Mouse (Mus musculus) liver, embryonic 11.5 days (tissue): Measurements from ENCODE around the gene Pcdh9. TPM values are rescaled to one million over a fixed set of nuclear protein-coding genes. Genes with fewer than 3 reads are reported as not detected.

Source experiments
- ATAC-seq: fragments of 200-750 bp; cut with Nextera tagmentation; replicated peaks from 2 replicates; pipeline ENCODE4 v1.8.0; 2017; ENCODE audit warnings: moderate number of reproducible peaks, mild to moderate bottlenecking, moderate TSS enrichment, moderate library complexity; ENCODE audit not compliant: low FRiP score
- DNase-seq: peaks from one replicate; pipeline ENCODE4 v3.0.0-alpha.2; 2017; ENCODE audit warnings: low spot score
- H3K27ac ChIP-seq: fragments of 300-500 bp; sonication (generic); 2 replicates; pipeline ENCODE4 v1.5.1; 2014; ENCODE audit warnings: mild to moderate bottlenecking, low read depth, low read length, control low read depth
- H3K27me3 ChIP-seq: fragments of 300-500 bp; sonication (generic); replicated peaks from 2 replicates; pipeline ENCODE4 v1.6.1; 2014; ENCODE audit warnings: low read length, mixed read lengths; ENCODE audit not compliant: control insufficient read depth, insufficient read depth
- H3K36me3 ChIP-seq: fragments of 300-500 bp; sonication (generic); 2 replicates; pipeline ENCODE4 v1.6.1; 2014; ENCODE audit warnings: mild to moderate bottlenecking, low read length, moderate library complexity, mixed read lengths; ENCODE audit not compliant: control insufficient read depth, insufficient read depth
- H3K4me1 ChIP-seq: fragments of 300-500 bp; sonication (generic); replicated peaks from 2 replicates; pipeline ENCODE4 v1.6.1; 2014; ENCODE audit warnings: low read length, mixed read lengths; ENCODE audit not compliant: control insufficient read depth, insufficient read depth
- H3K4me2 ChIP-seq: fragments of 300-500 bp; sonication (generic); 2 replicates; pipeline ENCODE4 v1.6.1; 2014; ENCODE audit warnings: mild to moderate bottlenecking, control low read depth, moderate library complexity
- H3K4me3 ChIP-seq: fragments of 300-500 bp; sonication (generic); 2 replicates; pipeline ENCODE4 v1.5.1; 2014; ENCODE audit warnings: low read depth, low read length, control low read depth
- H3K9ac ChIP-seq: fragments of 300-500 bp; sonication (generic); 2 replicates; pipeline ENCODE4 v1.6.1; 2014; ENCODE audit warnings: low read depth, low read length, control low read depth
- H3K9me3 ChIP-seq: fragments of 300-500 bp; sonication (generic); 2 replicates; pipeline ENCODE4 v1.6.1; 2016; ENCODE audit warnings: low read length, inconsistent platforms, mixed read lengths; ENCODE audit not compliant: control insufficient read depth
- whole genome bisulfite sequencing: fragments of 180-500 bp; shearing (Covaris S2); extraction: QIAGEN DNeasy Blood & Tissue Kit; methylation state at CpG from one replicate; pipeline ENCODE4 v1.1.7; 2014; 5-methylcytosine and 5-hydroxymethylcytosine counted together
- polyA plus RNA-seq: library from polyadenylated mRNA; unstranded; fragments of >200 nt; fragmentation: Nextera tagmentation; extraction: Ambion mirVana; gene quantifications from 2 replicates; pipeline ENCODE4 v1.2.1, GENCODE M21; 2014

Gene Pcdh9
- polyA plus RNA-seq, 1 experiment from 2014 or later = 4.3 TPM

- no peaks in the 10 kb centered on the region for H3K4me1 ChIP-seq
- no peaks in the 10 kb centered on the region for H3K36me3 ChIP-seq
- no peak for ATAC-seq
- H3K9me3 ChIP-seq = no peaks in the 10 kb centered on the region
- peaks cover 21% of the 10 kb centered on the region for H3K27me3 ChIP-seq
- H3K4me2 ChIP-seq = no peak overlapping the region
- no peak for DNase-seq
- no peak overlapping the region for H3K4me3 ChIP-seq
- 66% methylated on average over 7 of the region's 7 CpGs for WGBS
- no peak overlapping the region for H3K27ac ChIP-seq
- H3K9ac ChIP-seq = no peak overlapping the region
Measured at GRCm38 (mm10) chr14:93887066-93887465, 3.4 kb downstream of the Pcdh9 start.

GRCm38 (mm10) chr14:93885551-93886084, 4.9 kb downstream of the Pcdh9 start:
- peaks cover 12% of the 10 kb centered on the region for H3K27me3 ChIP-seq
- WGBS = 83% methylated on average over 11 of the region's 11 CpGs
- no peak overlapping the region for H3K4me2 ChIP-seq
- no peaks in the 10 kb centered on the region for H3K9me3 ChIP-seq
- H3K4me1 ChIP-seq = no peaks in the 10 kb centered on the region
- no peak overlapping the region for H3K9ac ChIP-seq
- no peak overlapping the region for H3K4me3 ChIP-seq
- DNase-seq = no peak
- H3K36me3 ChIP-seq = no peaks in the 10 kb centered on the region
- no peak overlapping the region for H3K27ac ChIP-seq
- no peak for ATAC-seq

GRCm38 (mm10) chr14:93884467-93884866, 6.0 kb downstream of the Pcdh9 start:
- WGBS = 7% methylated on average over 2 of the region's 2 CpGs
- Histone ChIP-seq H3K27ac (no peak overlapping the region), H3K36me3 (no peaks in the 10 kb centered on the region), H3K4me1 (no peaks in the 10 kb centered on the region), H3K9ac (no peak overlapping the region), H3K4me2 (no peak overlapping the region), H3K4me3 (no peak overlapping the region), H3K9me3 (no peaks in the 10 kb centered on the region), H3K27me3 (peaks cover 4% of the 10 kb centered on the region)
- ATAC-seq = no peak
- DNase-seq = peak; percentile 33

DNA sequence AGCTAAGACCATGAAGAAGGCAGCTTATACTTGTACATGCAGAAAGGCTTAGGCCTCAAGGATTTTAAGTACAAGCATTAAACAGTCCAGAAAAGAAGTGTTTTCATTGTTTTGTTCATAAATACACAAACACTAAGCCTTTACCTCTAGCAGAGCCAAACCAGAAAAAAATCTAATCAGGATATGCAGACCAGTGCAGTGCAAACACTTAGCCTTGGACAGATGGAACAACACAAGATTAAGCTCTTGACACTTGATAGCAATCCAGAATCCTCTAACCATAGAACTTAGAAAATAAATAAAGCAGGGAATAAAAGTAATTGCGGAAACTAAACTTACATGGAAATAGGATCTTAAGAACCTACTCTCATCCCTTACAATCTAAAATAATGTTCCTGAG, 10.4 kb downstream of the Pcdh9 start:
- H3K27me3 ChIP-seq = no peaks in the 10 kb centered on the region
- 93% methylated on average over 1 of the region's 1 CpGs for WGBS
- no peak for ATAC-seq

GRCm38 (mm10) chr14:93875968-93876367, 14.5 kb downstream of the Pcdh9 start:
- no peaks in the 10 kb centered on the region for H3K4me1 ChIP-seq
- no peak for ATAC-seq
- H3K4me2 ChIP-seq = no peak overlapping the region
- no peaks in the 10 kb centered on the region for H3K9me3 ChIP-seq
- DNase-seq = no peak
- no peaks in the 10 kb centered on the region for H3K27me3 ChIP-seq
- 87% methylated on average over 1 of the region's 1 CpGs for WGBS
- no peak overlapping the region for H3K4me3 ChIP-seq
- no peaks in the 10 kb centered on the region for H3K36me3 ChIP-seq
- no peak overlapping the region for H3K27ac ChIP-seq
- no peak overlapping the region for H3K9ac ChIP-seq

More for the DNA sequence above, 10.4 kb downstream of the Pcdh9 start:
- H3K4me1 ChIP-seq = no peaks in the 10 kb centered on the region
- no peak overlapping the region for H3K27ac ChIP-seq
- H3K9me3 ChIP-seq = no peaks in the 10 kb centered on the region
- no peak for DNase-seq
- no peaks in the 10 kb centered on the region for H3K36me3 ChIP-seq
- H3K4me3 ChIP-seq = no peak overlapping the region
- H3K4me2 ChIP-seq = no peak overlapping the region
- H3K9ac ChIP-seq = no peak overlapping the region

DNA sequence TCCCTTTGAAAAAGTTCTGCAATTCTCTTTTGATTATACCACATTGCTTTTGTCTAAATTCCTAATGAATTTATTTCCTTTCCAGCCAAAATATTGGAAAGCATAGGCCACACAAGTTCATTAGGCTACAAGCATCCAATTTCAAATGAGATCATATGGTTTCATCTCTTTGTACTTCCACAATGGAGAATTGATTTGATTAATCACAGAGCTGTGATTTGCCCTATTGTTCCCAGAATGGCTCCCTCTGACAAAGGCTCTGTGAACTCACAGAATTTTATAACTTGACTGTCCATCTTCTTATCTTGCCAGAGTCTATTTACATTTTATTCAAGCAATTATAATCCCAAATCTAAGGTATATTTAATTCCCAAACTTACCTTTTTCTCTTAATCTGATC, 22.3 kb downstream of the Pcdh9 start:
- no peak overlapping the region for H3K9ac ChIP-seq
- H3K4me1 ChIP-seq = no peaks in the 10 kb centered on the region
- ATAC-seq = no peak
- no peaks in the 10 kb centered on the region for H3K36me3 ChIP-seq
- H3K4me2 ChIP-seq = no peak overlapping the region
- H3K27me3 ChIP-seq = no peaks in the 10 kb centered on the region
- no peaks in the 10 kb centered on the region for H3K9me3 ChIP-seq
- H3K4me3 ChIP-seq = no peak overlapping the region
- H3K27ac ChIP-seq = no peak overlapping the region
- DNase-seq = no peak

- DNase-seq (no peak), ATAC-seq (no peak)
- Histone ChIP-seq H3K4me1 (no peaks in the 10 kb centered on the region), H3K36me3 (no peaks in the 10 kb centered on the region), H3K4me3 (no peak overlapping the region), H3K27ac (no peak overlapping the region), H3K9me3 (no peaks in the 10 kb centered on the region), H3K27me3 (no peaks in the 10 kb centered on the region), H3K4me2 (no peak overlapping the region), H3K9ac (no peak overlapping the region)
- 76% methylated on average over 3 of the region's 3 CpGs for WGBS
Measured at GRCm38 (mm10) chr14:93858069-93858468, 32.4 kb downstream of the Pcdh9 start.

GRCm38 (mm10) chr14:93846091-93846677, 44.3 kb downstream of the Pcdh9 start:
- DNase-seq (no peak), ATAC-seq (no peak)
- no peaks in the 10 kb centered on the region for H3K4me1 ChIP-seq
- no peaks in the 10 kb centered on the region for H3K9me3 ChIP-seq
- H3K27me3 ChIP-seq = no peaks in the 10 kb centered on the region
- no peak overlapping the region for H3K27ac ChIP-seq
- 66% methylated on average over 1 of the region's 1 CpGs for WGBS
- no peak overlapping the region for H3K4me3 ChIP-seq
- H3K4me2 ChIP-seq = no peak overlapping the region
- H3K36me3 ChIP-seq = no peaks in the 10 kb centered on the region
- H3K9ac ChIP-seq = no peak overlapping the region

DNA sequence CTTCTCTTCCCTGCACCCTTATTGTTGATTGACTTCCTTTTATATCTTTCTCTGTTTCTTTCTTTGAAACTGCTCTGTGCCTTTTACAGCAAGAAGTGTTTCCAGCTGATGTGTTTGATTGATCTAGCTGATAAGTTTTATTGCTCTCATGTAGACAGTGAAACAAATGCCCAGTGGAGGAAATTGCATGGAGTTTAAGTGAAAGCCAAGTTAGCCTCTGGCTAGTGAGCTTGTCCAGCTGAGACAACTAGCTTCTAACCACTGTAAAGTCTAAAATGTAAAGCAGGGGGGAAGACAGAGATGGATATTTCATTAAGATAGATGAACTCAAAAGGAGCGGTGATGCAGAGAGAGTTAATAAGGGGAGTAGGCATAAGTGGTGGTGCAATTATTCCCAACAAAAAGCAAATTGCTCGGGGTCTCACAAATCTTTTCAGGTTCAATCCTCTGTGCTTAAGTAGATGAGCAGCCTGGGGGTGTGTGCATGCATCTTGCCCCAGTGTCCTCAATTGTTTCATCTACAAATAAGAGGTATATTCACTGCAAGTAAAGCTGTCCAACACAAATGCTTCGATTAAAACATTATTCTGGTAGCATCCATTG, 47.7 kb downstream of the Pcdh9 start:
- H3K9me3 ChIP-seq = no peaks in the 10 kb centered on the region
- no peak overlapping the region for H3K4me3 ChIP-seq
- H3K27me3 ChIP-seq = no peaks in the 10 kb centered on the region
- H3K9ac ChIP-seq = no peak overlapping the region
- DNase-seq (no peak), ATAC-seq (no peak)
- H3K36me3 ChIP-seq = no peaks in the 10 kb centered on the region
- no peak overlapping the region for H3K4me2 ChIP-seq
- no peaks in the 10 kb centered on the region for H3K4me1 ChIP-seq
- 81% methylated on average over 3 of the region's 3 CpGs for WGBS
- no peak overlapping the region for H3K27ac ChIP-seq
